Mouse (Mus musculus): Measurements from ENCODE around the gene Arid3a. TPM values are rescaled to one million over a fixed set of nuclear protein-coding genes. Genes with fewer than 3 reads are reported as not detected.
"Not testable (repeated sequence)": the region's sequence is repeated elsewhere in the genome, so short reads cannot be mapped to it uniquely, and the experiment has no call there.

Arid3a gene
- total RNA-seq, 2 experiments from 2014 or later = 4.5 to 4.9 TPM

GRCm38 (mm10) chr10:79945507-79946234 is 18.8 kb downstream of the Arid3a start:
- no peak for DNase-seq (ENCODE audit: low spot score in 2 of 2)

- DNase-seq (ENCODE audit: low spot score in 2 of 2) = no peak
Measured at GRCm38 (mm10) chr10:79946752-79947322, 20.0 kb downstream of the Arid3a start.

- DNase-seq (ENCODE audit: low spot score in 2 of 2) = no peak
Measured at GRCm38 (mm10) chr10:79947502-79947901, 20.7 kb downstream of the Arid3a start.

GRCm38 (mm10) chr10:79949873-79950272 is 23.0 kb downstream of the Arid3a start:
- no peak for DNase-seq (ENCODE audit: low spot score in 2 of 2)

- no peak for DNase-seq (ENCODE audit: low spot score in 2 of 2)
Measured at GRCm38 (mm10) chr10:79950661-79951060, 23.8 kb downstream of the Arid3a start.

GRCm38 (mm10) chr10:79953946-79954345 is 27.1 kb downstream of the Arid3a start:
- no peak for DNase-seq (ENCODE audit: low spot score in 2 of 2)

- DNase-seq (ENCODE audit: low spot score in 2 of 2) = no peak
Measured at GRCm38 (mm10) chr10:79955691-79956090, 28.8 kb downstream of the Arid3a start.

GRCm38 (mm10) chr10:79956643-79957154 is 29.9 kb downstream of the Arid3a start:
- DNase-seq (ENCODE audit: low spot score in 2 of 2) = no peak

- DNase-seq (ENCODE audit: low spot score in 2 of 2) = peak; percentile 70 to 81
Measured at GRCm38 (mm10) chr10:79958140-79958816, 31.4 kb downstream of the Arid3a start.

- not testable (repeated sequence) for DNase-seq (ENCODE audit: low spot score in 2 of 2)
Measured at GRCm38 (mm10) chr10:79959412-79959811, 32.6 kb downstream of the Arid3a start.

GRCm38 (mm10) chr10:79959847-79960601 is 33.2 kb downstream of the Arid3a start, which contains the start of gene Wdr18:
TSS of gene Wdr18 (plus strand) at chr10:79960152.
- DNase-seq (ENCODE audit: low spot score in 2 of 2) = peak; percentile 96

- no peak for DNase-seq (ENCODE audit: low spot score in 2 of 2)
Measured at GRCm38 (mm10) chr10:79960671-79961294, 33.9 kb downstream of the Arid3a start.

GRCm38 (mm10) chr10:79964727-79965126 is 37.9 kb downstream of the Arid3a start:
- DNase-seq (ENCODE audit: low spot score in 2 of 2) = no peak

GRCm38 (mm10) chr10:79965325-79965724 is 38.5 kb downstream of the Arid3a start:
- DNase-seq (ENCODE audit: low spot score in 2 of 2) = no peak

GRCm38 (mm10) chr10:79966886-79967400 is 40.1 kb downstream of the Arid3a start:
- no peak for DNase-seq (ENCODE audit: low spot score in 2 of 2)

- no peak for DNase-seq (ENCODE audit: low spot score in 2 of 2)
Measured at GRCm38 (mm10) chr10:79968181-79968580, 41.3 kb downstream of the Arid3a start.

GRCm38 (mm10) chr10:79969124-79969568 is 42.3 kb downstream of the Arid3a start:
- DNase-seq (ENCODE audit: low spot score in 2 of 2) = no peak

- DNase-seq (ENCODE audit: low spot score in 2 of 2) = no peak
Measured at GRCm38 (mm10) chr10:79970415-79971182, 43.8 kb downstream of the Arid3a start, which contains the start of gene Grin3b. TSS of gene Grin3b (plus strand) at chr10:79970715.

- no peak for DNase-seq (ENCODE audit: low spot score in 2 of 2)
Measured at GRCm38 (mm10) chr10:79971183-79971497, 44.3 kb downstream of the Arid3a start.

GRCm38 (mm10) chr10:79972831-79973230 is 46.0 kb downstream of the Arid3a start:
- DNase-seq (ENCODE audit: low spot score in 2 of 2) = no peak
